ENCODE assay signal across 21 mouse cellular contexts in genomic region chr13:43965256-43965905, GRCm38 (mm10).
DNase-seq lines count a peak whose midpoint lies in the region; ATAC-seq and TF ChIP-seq lines count a peak whose summit lies in the region.
"Had no signal": no experiment of that assay in that cellular context is flagged by ENCODE, and none has a peak within 500 bp of the region (broad histone marks: within the 10 kb centered on the region; RNA-seq: fewer than 3 reads in every experiment).

No protein-coding gene starts in this region.

- H3K27me3 ChIP-seq in kidney, embryonic 14.5 days (ENCODE audit: control insufficient read depth, insufficient read depth, low read length): no peaks in the 10 kb centered on the region
- H3K27me3 ChIP-seq in C2C12 (ENCODE audit: control insufficient read depth, insufficient read depth, insufficient read length): no peaks in the 10 kb centered on the region
- H3K27me3 ChIP-seq in embryonic facial prominence, embryonic 15.5 days: no peaks in the 10 kb centered on the region
- H3K27me3 ChIP-seq: CH12.LX; liver, embryonic 12.5 days had no signal

- H3K36me3 ChIP-seq in kidney, embryonic 14.5 days (ENCODE audit: control insufficient read depth, insufficient read depth, low read length): no peaks in the 10 kb centered on the region
- no peaks in the 10 kb centered on the region for H3K36me3 ChIP-seq in C2C12 (ENCODE audit: control insufficient read depth, insufficient read depth)
- H3K36me3 ChIP-seq in embryonic facial prominence, embryonic 15.5 days: no peaks in the 10 kb centered on the region
- H3K36me3 ChIP-seq: G1E; liver, embryonic 12.5 days; midbrain, embryonic 12.5 days had no signal

- peak; percentile 10 to 18 for DNase-seq in heart, adult 18-20 months
- DNase-seq in heart, adult 8-10 months (ENCODE audit: low spot score): no peak
- DNase-seq in kidney, postnatal 10 days: peak; percentile 21
- no peak for DNase-seq in embryo, embryonic 9.5 days (ENCODE audit: extremely low spot score)
- DNase-seq: adrenal gland, adult 2 months; cerebellum, adult 11 months; cerebellum, adult 9-11 months; gastrocnemius, postnatal 14 days; left cerebral cortex, postnatal 4 days; lung, adult 18-20 months; lung, postnatal 10 days had no signal

- H3K79me2 ChIP-seq in C2C12 (ENCODE audit: control insufficient read depth, insufficient read depth): no peaks in the 10 kb centered on the region

- ATAC-seq in kidney, embryonic 14.5 days (ENCODE audit: low FRiP score, low TSS enrichment): no peak
- no peak for ATAC-seq in embryonic facial prominence, embryonic 15.5 days (ENCODE audit: insufficient number of reproducible peaks, low FRiP score, low TSS enrichment, low read depth)
- ATAC-seq: forebrain, embryonic 16.5 days; inflammation-experienced regulatory T-cells, adult 6 months; liver, embryonic 12.5 days had no signal

- TF ChIP-seq CTCF in C2C12 (IDR thresholded peaks at IDR 0.05; ENCODE audit: control insufficient read depth, insufficient read depth, insufficient read length): no peak

- no peaks in the 10 kb centered on the region for H3K4me1 ChIP-seq in kidney, embryonic 14.5 days (ENCODE audit: control insufficient read depth, insufficient read depth, low read length)
- peaks cover 10% of the 10 kb centered on the region; the same call in 1 of the 2 replicates for H3K4me1 ChIP-seq in embryonic facial prominence, embryonic 15.5 days
- H3K4me1 ChIP-seq: liver, embryonic 12.5 days; midbrain, embryonic 12.5 days had no signal

- H3ac ChIP-seq in C2C12 (ENCODE audit: control insufficient read depth, insufficient read length, low read depth): no peak overlapping the region

- no peaks in the 10 kb centered on the region for H3K9me3 ChIP-seq in kidney, embryonic 14.5 days (ENCODE audit: control insufficient read depth, low read length)
- no peaks in the 10 kb centered on the region for H3K9me3 ChIP-seq in embryonic facial prominence, embryonic 15.5 days (replicated peaks)
- H3K9me3 ChIP-seq: G1E; liver, embryonic 12.5 days; midbrain, embryonic 12.5 days had no signal

- no peak overlapping the region for H3K4me3 ChIP-seq in kidney, embryonic 14.5 days (ENCODE audit: low read length)
- H3K4me3 ChIP-seq in C2C12 (ENCODE audit: insufficient read depth, poor library complexity, severe bottlenecking): no peak overlapping the region
- no peak overlapping the region for H3K4me3 ChIP-seq in embryonic facial prominence, embryonic 15.5 days (replicated peaks)
- H3K4me3 ChIP-seq: liver, embryonic 12.5 days; midbrain, embryonic 12.5 days had no signal

- no peak overlapping the region for H3K9ac ChIP-seq in kidney, embryonic 14.5 days (ENCODE audit: low read depth, low read length)
- H3K9ac ChIP-seq in embryonic facial prominence, embryonic 15.5 days: no peak overlapping the region
- H3K9ac ChIP-seq: hindbrain, embryonic 14.5 days; liver, embryonic 12.5 days; midbrain, embryonic 12.5 days had no signal

- no peak overlapping the region for H3K4me2 ChIP-seq in kidney, embryonic 14.5 days (replicated peaks; ENCODE audit: low read depth, low read length)
- H3K4me2 ChIP-seq in embryonic facial prominence, embryonic 15.5 days (replicated peaks): no peak overlapping the region
- H3K4me2 ChIP-seq: hindbrain, embryonic 14.5 days; liver, embryonic 12.5 days; midbrain, embryonic 12.5 days had no signal

- no peaks in the 10 kb centered on the region for H3K79me3 ChIP-seq in C2C12 (ENCODE audit: low read depth)

- H3K27ac ChIP-seq in kidney, embryonic 14.5 days (ENCODE audit: low read depth, low read length): no peak overlapping the region
- H3K27ac ChIP-seq in embryonic facial prominence, embryonic 15.5 days (replicated peaks): peak overlapping the region; percentile 35; the same call in 1 of the 2 replicates
- H3K27ac ChIP-seq: hindbrain, embryonic 14.5 days; liver, embryonic 12.5 days; midbrain, embryonic 12.5 days had no signal

- 72% methylated on average over 4 of the region's 4 CpGs for WGBS in kidney, embryonic 14.5 days
- 55% methylated on average over 4 of the region's 4 CpGs for WGBS in embryonic facial prominence, embryonic 15.5 days

TF ChIP-seq in C2C12, 6 proteins besides CTCF, POLR2A, EP300 and RAD21:
- TF ChIP-seq USF1 (IDR thresholded peaks at IDR 0.05; ENCODE audit: low read depth) (peak; percentile 10), FOSL1 (IDR thresholded peaks at IDR 0.05; ENCODE audit: insufficient read depth, low read length, poor library complexity, severe bottlenecking) (no peak)
TF ChIP-seq in C2C12: peak in this region for 1.

Comparison
In these comparisons a context has a peak if more than half of its experiments do, and no peak if none do; other contexts are left out.
1. DNase-seq: peak in heart, adult 18-20 months (2 of 2) and kidney, postnatal 10 days (single experiment); none in heart, adult 8-10 months (single experiment) and embryo, embryonic 9.5 days (single experiment).